Mouse (Mus musculus) bone marrow, adult 2 months (tissue): ENCODE results near the gene 1700001O22Rik. TPM values are rescaled to one million over a fixed set of nuclear protein-coding genes. Genes with fewer than 3 reads are reported as not detected.

ENCODE experiments used
- H3K27ac ChIP-seq: fragments of 200-500 bp; 2 replicates; pipeline ENCODE4 v1.5.1; 2012; ENCODE audit warnings: low read depth, mild to moderate bottlenecking, control low read depth, inconsistent platforms, low read length; ENCODE audit not compliant: control insufficient read depth, poor library complexity, insufficient read depth
- H3K4me1 ChIP-seq: fragments of 200-500 bp; 2 replicates; pipeline ENCODE4 v1.6.1; 2011; ENCODE audit warnings: low read length; ENCODE audit not compliant: control insufficient read depth, insufficient read depth
- H3K4me3 ChIP-seq: fragments of 200-500 bp; replicated peaks from 2 replicates; pipeline ENCODE3; 2011; ENCODE audit warnings: mild to moderate bottlenecking, low read depth, low read length, control low read depth; ENCODE audit not compliant: control insufficient read depth
- CTCF ChIP-seq: fragments of 200-500 bp; IDR thresholded peaks from 2 replicates; pipeline ENCODE4 v1.5.1; 2011; ENCODE audit warnings: low read length, control low read depth; ENCODE audit not compliant: control insufficient read depth, insufficient read depth
- POLR2A ChIP-seq: fragments of 200-500 bp; IDR thresholded peaks from 2 replicates; pipeline ENCODE4 v1.6.1; 2011; ENCODE audit warnings: low read depth, mild to moderate bottlenecking, control low read depth, low read length, borderline replicate concordance; ENCODE audit not compliant: control insufficient read depth
- WGBS: fragments of 180-500 bp; shearing (Covaris S2); methylation state at CpG from one replicate; pipeline ENCODE4 v1.1.7; 2018; 5-methylcytosine and 5-hydroxymethylcytosine counted together
- polyA plus RNA-seq: library from polyadenylated mRNA; stranded (reverse); fragments of >200 nt; gene quantifications from 2 replicates; pipeline ENCODE4 v1.2.4, GENCODE M21; 2011; ENCODE audit warnings: low replicate concordance; ENCODE audit not compliant: missing spikeins, insufficient read depth, insufficient read length

Gene 1700001O22Rik
- polyA plus RNA-seq, 1 experiment = not detected

- TF ChIP-seq POLR2A = no peak
- TF ChIP-seq CTCF = no peak
- Histone ChIP-seq H3K4me1 (no peaks in the 10 kb centered on the region), H3K27ac (no peak overlapping the region), H3K4me3 (no peak overlapping the region)
- WGBS = 89% methylated on average over 6 of the region's 6 CpGs
Observed at GRCm38 (mm10) chr2:30755985-30756765, 47.3 kb downstream of the 1700001O22Rik start.

DNA sequence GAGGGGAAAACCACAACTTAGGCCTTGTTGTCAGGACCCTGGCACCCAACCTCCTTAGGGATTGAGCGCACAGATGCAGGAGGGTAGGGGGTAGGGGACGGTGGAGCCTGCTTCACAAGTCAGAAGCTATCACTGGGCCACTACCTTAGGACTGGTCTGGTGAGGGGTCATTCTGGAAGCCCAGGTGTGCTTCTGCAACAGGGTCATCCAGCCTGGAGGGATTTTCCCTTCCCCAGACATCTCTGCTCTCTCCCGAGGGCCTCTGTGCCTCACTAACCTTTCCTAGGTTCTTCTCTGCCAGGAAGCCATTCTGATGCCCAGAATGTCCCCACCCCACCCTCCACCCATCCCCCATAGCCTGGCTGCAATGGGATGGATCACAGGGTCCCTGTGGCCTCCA, 48.6 kb downstream of the 1700001O22Rik start:
- TF ChIP-seq POLR2A (no peak), CTCF (no peak)
- H3K4me1 ChIP-seq = no peaks in the 10 kb centered on the region
- WGBS = 79% methylated on average over 3 of the region's 3 CpGs
- H3K27ac ChIP-seq = no peak overlapping the region
- H3K4me3 ChIP-seq = no peak overlapping the region

DNA sequence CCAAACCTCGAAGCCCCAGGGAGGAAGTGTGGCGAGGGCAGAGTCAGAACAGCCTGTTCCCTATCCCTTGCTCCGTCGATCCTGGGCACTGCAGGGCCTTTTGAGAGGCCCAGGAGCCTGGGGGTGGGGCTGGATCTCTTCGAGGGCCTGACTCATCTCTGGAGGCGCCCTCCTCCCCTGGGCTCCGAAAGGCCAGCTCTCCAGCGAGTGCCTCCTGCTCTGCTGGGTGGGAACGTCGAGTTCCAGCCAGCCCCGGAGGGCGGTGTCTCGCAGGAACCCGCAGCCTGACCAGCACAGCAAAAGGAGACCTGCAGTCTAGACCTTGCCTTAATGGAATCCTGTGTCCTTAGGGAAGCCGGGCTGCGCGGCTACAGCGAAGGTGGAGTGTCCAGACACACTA, 50.2 kb downstream of the 1700001O22Rik start:
- no peak overlapping the region for H3K4me3 ChIP-seq
- 56% methylated on average over 18 of the region's 18 CpGs for WGBS
- H3K4me1 ChIP-seq = no peaks in the 10 kb centered on the region
- no peak overlapping the region for H3K27ac ChIP-seq
- TF ChIP-seq CTCF (no peak), POLR2A (no peak)

DNA sequence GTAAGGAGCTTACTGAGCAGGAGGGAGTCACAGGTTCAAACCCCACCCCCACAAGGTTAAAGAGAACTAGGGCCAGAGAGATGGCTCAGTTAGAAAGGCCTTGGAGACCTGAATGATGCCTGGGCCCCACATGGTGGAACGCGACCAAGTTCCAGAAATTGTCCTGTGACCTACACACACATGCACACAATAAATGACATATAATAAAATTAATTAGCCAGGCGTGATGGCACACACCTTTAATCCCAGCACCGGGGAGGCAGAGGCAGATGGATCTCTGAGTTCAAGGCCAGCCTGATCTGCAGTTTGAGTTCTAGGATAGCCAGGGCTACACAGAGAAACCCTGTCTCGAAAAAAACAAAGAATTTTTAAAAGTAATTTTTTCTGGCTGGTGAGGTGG, 51.0 kb downstream of the 1700001O22Rik start:
- TF ChIP-seq POLR2A (no peak), CTCF (no peak)
- H3K4me1 ChIP-seq = no peaks in the 10 kb centered on the region
- H3K4me3 ChIP-seq = no peak overlapping the region
- 89% methylated on average over 5 of the region's 5 CpGs for WGBS
- H3K27ac ChIP-seq = no peak overlapping the region

GRCm38 (mm10) chr2:30750025-30750424, 53.4 kb downstream of the 1700001O22Rik start:
- no peak overlapping the region for H3K27ac ChIP-seq
- no peaks in the 10 kb centered on the region for H3K4me1 ChIP-seq
- no peak for TF ChIP-seq POLR2A
- no peak for TF ChIP-seq CTCF
- WGBS = 68% methylated on average over 5 of the region's 5 CpGs
- no peak overlapping the region for H3K4me3 ChIP-seq

DNA sequence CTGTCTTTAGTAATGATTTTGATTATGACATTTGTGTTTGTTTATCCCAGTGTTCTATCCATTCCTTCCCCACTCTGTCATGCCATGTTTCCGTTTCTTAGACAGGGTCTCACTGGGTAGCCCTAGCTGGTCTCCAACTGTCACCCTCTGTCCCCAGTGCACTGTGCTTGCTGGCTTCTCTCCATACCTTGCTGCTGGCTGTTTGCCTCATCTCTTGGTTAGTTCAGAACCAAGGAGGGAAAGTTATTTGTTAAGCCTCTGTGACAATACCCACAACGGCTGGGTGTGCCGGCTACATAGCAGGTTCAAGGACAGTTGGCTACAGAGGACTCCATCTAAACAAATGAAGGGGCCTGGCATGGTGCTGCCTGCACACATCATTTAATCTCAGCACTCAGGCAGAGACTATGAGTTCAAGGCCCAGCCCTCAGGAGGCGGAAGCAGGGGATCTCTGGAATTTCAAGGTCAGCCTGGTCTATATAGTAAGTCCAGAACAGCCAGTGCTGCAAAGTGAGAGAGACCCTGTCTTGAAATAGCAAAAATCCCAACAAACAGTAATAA, 55.8 kb downstream of the 1700001O22Rik start:
- H3K27ac ChIP-seq = no peak overlapping the region
- no peak overlapping the region for H3K4me3 ChIP-seq
- no peak for TF ChIP-seq CTCF
- TF ChIP-seq POLR2A = no peak
- 84% methylated on average over 4 of the region's 4 CpGs for WGBS
- H3K4me1 ChIP-seq = no peaks in the 10 kb centered on the region

Other genes with a start within 250 kb of the 1700001O22Rik start
- 1.9 TPM in 1 of 2 replicates, not detected in the other for gene Cstad, start 208.6 kb downstream of the 1700001O22Rik start, polyA plus RNA-seq
- 10.2 and 11.0 TPM in 2 replicates for gene Ntmt1, start 4.2 kb upstream of the 1700001O22Rik start, polyA plus RNA-seq
- gene Asb6, start 26.7 kb upstream of the 1700001O22Rik start, polyA plus RNA-seq = 30.0 and 32.4 TPM in 2 replicates
- 4.1 TPM in 1 of 2 replicates, not detected in the other for gene Prrx2, start 31.3 kb upstream of the 1700001O22Rik start, polyA plus RNA-seq
- 2.9 and 8.0 TPM in 2 replicates for gene Ptges, start 126.2 kb upstream of the 1700001O22Rik start, polyA plus RNA-seq
- gene Tor1b, start 149.3 kb upstream of the 1700001O22Rik start, polyA plus RNA-seq = 19.3 and 34.2 TPM in 2 replicates
- 14.7 and 35.0 TPM in 2 replicates for gene Tor1a, start 164.3 kb upstream of the 1700001O22Rik start, polyA plus RNA-seq
- 26.0 and 35.8 TPM in 2 replicates for gene BC005624, start 178.5 kb upstream of the 1700001O22Rik start, polyA plus RNA-seq
- gene Usp20, start 178.6 kb upstream of the 1700001O22Rik start, polyA plus RNA-seq = 8.6 and 11.7 TPM in 2 replicates